Mouse (Mus musculus) layer of hippocampus, adult 9-10 months (tissue): ENCODE results near the gene Ski.
A peak's percentile ranks its signal among the peaks of the same experiment; 100 is the strongest.
"Not testable (repeated sequence)": the region's sequence is repeated elsewhere in the genome, so short reads cannot be mapped to it uniquely, and the experiment has no call there.

Experiments used
- DNase-seq: peaks from one replicate; pipeline ENCODE4 v3.0.0; 2022; ENCODE audit warnings: low spot score

The Ski gene

DNA sequence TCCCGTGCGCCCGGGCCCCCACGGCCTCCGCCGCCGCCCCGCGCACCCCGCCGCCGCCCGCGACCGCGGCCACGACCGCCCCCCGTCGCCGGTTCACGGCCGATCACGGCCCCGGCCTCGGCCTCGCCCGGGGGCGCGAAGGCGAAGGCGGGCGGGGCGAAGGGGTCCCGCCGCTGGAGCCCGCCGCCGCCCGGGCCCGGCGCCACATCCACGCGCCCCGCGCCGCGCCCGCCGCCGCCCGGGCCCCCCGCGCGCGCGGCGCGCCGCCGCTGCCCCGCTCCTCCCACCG, at the start of gene Ski:
Ski (minus strand) TSS at position 41 of the 289 bp plus-strand sequence.
- no peak for DNase-seq

DNA sequence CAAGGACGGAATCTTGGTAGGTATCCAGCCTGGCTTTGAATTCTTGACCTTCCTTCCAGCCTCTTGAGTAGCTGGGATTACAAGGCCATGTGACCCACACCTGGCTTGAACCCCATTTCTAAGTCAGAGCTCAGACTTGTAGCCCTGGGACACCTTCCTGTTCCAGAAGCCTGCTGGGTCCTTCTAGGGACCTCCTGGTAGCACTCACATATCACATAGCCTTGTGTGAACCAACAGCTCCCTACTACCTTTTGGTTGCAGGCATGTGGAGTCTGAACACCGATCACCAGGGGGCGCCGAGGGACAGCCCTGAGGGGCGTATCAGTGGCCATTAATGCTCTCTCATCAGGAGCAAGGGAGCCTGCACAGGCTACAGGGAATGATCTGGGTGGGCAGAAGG, 46.0 kb upstream of the Ski start:
- no peak for DNase-seq

DNA sequence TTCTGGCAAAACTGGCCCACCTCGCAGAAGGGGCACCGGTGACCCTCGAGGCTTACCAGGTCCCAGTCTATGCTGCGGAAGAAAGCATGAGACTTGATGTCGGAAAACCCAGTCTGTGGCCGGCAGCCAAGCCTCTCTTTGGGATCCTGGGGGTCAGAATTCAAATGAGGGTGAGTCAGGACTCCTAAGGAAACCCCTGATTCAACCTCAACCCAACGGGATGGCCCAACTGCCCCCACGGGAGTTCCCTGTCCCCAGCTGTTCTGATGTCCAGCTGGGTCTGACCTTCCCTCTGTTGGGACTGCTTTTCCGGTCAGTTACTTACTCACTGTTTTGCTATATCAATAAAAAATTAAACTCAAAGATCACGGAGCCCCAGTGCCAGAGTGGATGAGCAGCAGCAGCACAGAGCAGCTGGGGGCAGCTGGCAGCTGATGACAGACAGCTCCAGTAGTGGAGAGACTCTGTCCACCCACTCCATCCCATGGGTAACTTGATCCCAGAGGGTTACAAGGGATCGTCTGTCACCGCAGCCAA, 45.3 kb upstream of the Ski start:
- no peak for DNase-seq

DNA sequence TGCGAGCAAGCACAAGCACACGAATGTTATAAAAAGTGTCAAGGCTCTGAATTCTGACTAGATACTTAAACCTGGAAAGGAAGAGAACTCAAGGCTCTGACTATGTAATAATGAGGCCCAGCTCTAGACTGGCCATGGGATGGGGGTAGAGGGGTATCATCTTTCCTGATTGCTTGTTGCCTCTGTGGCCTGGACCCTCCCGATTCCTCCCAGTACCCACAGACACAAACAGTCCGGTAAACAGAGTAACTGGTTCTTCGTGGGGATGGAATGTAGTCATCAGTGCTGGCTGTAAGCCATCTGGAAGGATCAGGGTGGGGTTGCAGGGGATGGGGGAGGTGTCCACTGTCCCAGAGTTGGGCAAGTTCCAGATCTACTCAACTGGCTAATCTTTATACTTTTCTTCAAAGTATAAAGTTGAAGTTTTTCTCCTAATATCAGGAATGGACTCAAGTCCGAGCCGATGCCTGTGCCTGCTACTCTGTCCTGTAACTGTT, 44.7 kb upstream of the Ski start:
- no peak for DNase-seq

DNA sequence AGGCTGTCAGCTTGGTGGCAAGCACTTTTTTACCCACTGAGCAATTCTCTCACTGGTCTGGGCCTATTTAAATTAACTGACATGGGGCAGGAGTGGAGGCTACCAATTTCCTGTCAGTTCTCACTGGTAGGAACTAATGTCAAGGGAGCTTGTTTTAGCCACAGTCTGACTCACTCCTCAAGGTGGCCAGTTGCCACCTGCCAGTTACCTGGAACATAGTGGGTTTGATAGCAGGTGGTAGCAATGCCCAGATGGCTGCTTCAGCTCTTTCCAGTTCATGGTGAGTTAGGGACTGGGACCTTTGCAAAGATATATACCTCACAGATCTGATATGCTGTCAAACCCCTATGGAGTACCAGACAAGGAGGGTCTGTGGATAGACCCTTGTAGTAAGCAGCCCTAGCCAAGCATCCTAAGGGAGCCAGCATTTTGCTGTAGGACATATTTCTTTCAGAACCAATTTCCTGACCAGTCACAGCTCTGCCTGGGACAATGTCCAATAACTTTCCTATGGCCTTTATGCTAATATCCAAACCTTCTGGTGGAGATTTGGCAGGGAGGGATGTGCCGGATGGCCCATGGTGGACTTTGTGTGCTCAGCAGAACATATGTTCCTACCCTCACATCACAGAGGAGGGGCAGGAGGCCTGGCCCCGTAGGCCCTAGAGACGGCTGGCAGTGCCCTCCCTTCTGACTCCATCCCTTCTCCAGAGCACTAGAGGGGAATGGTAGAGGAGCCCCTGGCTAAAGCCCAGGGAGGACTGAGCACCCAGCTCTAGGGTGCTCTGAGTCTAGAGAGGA, 42.3 kb upstream of the Ski start:
- DNase-seq = no peak

DNA sequence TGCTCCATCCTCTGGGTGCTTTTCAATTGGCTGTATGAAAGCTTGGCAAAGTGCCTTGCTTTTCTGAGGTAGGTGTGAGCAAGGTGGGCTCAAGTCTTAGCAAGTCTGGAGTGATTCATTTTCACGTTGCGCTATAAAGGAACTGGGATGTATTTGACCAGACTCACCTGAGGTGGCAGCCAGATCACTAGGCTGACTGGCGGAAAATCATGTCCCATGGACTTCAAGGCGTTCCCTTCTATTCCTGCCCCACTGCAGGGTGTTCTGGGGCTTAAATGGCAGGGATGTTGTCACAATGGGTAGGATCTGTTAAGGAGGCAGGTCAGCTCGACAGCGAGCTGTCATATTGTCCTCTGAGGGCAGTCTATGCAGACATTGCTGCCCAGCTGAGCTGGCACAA, 29.9 kb upstream of the Ski start:
- no peak for DNase-seq

DNA sequence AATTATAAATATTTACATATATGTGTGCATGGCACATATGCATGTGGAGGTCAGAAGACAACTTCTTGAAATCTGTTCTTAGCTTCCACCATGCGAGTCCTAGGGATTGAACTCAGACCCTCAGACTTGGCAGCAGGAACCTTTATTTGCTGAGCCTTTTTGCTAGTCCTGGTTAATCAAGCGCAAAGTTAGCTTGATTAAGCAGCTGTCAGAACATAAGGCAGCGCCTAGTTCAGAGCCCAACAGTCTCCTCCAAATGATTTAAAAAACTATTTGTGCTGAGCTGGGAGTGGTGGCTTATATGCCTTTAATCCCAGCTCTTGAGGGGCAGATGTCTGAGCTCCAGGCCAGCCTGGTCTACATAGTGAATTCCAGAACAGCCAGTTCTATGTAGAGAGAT, 28.8 kb upstream of the Ski start:
- DNase-seq = no peak

DNA sequence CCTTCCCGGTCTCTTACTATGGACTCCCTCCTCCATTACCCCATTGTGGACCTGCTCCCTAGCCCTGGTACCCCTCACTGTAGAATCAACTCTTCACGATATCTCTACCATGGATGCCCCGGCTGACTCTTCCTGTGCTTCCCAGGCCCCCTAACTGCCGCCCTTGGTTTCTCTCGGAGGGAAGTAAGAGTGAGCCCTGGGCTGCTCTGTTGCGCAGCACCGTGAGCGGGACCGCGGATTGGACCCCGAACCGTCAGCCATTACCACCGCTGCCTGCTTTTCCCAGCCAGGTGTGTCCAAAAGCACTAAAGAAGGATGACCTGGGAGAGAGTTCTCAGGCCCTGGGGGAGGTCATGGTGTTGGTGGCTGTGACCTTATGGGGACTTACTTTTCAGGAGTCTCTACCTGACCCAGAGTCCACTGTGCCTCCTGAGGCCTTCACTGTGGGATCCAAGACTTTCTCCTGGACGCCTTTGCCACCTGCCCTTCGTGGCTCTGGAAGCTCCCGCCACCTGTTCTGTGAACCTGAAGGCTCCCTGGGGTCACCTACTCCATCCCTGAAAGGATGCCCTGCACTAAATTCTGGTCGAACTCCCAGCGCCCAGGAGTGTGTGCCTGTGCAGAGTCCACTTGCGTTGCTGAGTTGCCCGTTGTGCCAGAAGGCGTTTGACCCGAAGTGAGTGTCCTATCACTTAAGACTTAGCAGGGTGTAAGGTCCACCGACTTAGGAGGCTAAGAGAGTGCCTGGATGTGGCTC, 28.1 kb upstream of the Ski start:
- no peak for DNase-seq

DNA sequence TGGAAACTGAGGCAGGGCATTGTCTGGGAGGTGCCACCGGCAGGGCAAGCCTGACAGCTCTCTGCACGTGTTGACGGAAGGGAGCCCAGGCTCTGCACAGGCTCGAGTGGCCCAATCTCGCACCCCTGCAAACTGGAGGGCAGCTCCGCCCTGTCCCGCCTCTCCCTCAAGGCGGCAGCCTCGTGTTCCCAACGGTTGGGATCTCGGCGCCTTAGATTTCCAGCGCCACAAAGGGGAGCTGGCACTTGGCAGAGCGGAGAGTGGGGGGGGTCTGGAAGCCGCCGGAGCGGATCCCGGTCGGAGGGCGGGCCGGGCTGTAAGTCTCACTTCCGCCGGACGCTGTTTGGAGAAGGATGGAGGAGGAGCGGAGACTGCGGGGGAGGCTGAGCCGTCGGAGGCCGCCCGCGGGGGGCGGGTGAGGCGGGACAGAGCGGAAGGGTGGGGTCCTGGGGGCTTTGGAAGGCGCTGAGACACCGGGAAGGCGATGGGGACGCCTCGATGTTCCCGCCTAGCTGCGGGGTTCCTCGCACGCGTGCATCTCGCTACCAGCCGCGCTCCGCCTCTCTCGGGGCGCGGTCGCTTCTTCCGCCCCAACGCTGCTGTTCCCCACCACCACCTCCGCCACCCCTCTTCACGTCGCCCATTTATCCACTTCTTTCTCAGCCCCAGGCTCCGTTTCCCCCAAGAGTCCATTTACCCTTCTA, 27.4 kb upstream of the Ski start, which contains the start of gene Faap20:
Faap20 (plus strand) TSS at position 155 of the 704 bp plus-strand sequence.
- peak; percentile 54 for DNase-seq

DNA sequence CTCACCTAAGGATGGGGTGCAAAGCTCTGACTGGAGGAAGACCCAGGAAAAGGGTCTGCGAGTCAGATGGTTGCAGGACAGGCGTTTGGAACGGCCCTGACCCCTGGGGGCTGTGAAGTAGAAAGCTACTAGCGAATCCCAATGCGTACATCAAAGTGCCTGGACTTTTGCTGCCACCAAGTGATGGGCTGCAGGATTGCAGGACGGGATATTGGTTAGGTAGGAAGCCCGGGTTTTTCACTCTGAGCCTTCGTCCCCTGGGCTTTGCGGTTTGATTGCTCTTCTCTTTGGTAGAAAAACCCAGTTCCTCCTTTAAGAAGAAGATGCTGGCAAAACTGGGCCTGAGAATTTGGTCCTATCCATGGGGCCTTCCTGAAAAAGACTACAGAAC, 26.9 kb upstream of the Ski start:
- peak; percentile 98 for DNase-seq

DNA sequence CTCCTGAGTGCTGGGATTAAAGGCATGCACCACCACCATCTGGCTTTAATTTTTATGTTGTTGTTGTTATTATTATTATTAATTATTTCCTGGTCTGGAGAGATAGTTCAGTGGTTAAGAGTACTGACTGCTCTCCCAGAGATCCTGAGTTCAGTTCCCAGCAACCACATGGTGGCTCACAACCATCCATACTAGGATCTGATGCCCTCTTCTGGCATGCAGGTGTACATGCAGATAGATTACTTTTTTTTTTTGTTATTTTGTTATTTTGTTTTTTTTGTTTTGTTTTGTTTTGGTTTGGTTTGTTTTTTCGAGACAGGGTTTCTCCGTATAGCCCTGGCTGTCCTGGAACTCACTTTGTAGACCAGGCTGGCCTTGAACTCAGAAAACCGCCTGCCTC, 25.7 kb upstream of the Ski start:
- not testable (repeated sequence) for DNase-seq

DNA sequence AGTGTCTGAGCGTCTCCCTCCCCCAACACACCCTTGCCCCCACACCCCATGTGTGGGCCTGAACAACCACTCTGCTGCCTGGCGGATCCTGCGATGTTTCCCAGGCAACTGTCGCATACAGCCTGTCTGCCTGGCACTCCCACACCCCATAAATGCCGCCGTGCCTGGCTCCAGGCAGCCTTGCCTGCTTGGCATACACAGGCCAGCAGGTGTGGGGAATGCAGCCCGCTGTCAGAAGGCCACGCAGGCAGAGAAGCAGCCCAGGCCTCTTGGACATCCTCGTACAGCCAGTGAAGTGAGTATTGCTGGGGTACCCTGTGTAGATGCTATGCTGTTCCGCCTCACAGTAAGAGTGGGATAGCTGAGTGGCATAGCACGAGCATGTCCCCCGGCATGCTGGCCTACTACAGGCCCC, 24.3 kb upstream of the Ski start:
- DNase-seq = no peak

DNA sequence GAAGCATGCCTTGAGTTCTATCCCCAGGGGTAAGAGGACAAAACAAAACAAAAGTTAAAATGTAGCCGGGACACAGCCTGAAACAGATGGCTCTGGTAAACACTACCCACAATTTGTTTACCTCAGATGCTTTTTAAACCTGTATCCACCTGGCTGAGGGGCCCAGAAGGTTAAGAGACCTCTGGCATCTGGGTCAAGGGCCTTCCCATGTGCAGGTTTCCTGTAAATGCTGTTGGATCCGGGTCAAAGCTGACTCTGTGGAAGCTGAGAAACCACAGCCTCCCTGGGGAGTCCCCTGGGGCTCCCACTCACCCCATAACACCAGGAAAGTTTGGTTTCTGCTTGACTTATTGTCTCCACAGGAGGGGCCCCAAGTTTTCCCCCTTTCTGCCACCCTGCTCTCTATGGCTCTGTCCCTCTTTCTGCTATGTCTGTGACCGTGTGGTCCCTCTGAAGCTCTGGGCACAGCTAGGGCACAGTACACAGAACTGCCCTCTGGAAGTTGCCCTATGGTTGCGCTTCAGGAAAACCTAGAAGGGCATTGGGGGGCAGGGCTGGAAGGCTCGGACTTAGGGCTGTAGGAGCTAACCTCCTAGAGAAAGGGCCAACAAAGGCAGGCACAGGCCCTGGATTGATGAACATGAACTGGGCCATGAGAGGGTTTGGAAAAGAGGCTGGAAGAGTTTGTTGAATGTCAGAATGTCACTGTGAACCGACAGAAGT, 23.5 kb upstream of the Ski start:
- DNase-seq = no peak

DNA sequence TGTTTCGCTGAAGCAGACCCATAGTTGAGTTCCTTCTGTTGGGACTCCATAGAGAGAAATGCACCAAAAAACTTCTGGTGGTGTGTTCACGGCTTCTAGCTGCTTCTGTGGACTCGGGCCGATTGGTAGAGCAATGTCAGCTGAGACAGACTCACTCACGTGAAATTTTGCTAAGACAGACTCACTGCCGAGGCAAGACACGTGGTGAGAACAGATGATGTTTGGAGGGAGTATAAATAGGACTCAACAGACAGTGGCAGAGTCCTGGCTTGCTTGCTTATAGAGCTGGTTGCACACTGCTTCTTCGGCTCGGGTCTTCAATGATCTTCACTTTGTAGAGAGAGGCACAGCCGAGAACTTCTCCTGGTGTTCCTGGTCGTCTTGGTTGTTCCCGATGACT, 20.8 kb upstream of the Ski start:
- no peak for DNase-seq

DNA sequence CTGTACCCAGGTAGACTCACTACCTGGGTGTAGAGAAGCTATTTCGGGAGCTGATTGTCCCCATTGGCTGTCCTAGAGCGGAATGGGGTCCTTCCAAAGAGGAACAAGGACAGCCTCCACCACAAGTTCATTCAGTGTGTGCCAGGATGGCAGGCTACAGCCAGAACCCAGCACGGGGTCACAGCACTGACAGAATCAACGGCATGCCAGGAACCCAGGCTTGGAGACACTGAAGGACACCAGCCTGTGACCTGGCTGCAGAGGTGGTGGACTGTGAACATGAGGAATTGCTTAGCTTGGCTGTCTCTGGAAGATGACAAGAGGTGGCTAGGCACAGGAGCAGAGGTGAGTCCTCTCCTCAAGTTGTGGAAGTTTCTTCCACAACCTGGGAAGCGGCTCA, 19.9 kb upstream of the Ski start:
- no peak for DNase-seq

DNA sequence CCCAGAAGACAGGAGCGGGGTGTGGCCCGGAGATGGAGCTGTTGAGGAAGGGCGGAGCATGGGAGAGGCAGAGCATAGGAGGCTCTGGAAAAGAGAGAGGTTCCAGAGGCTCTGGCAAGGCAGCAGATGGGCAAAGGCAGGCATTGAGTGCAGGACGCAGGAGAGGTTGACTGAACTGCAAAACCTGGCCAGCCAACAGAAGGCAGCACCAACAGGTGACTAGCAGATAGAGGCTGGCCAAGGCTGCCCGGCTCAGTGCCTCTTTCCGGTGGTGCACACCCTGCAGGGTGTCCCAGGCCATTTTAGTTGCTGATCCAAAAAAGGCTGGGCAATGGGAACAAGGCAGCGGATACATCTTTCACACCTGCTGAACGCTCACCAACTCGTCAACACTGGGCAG, 19.4 kb upstream of the Ski start:
- no peak for DNase-seq

DNA sequence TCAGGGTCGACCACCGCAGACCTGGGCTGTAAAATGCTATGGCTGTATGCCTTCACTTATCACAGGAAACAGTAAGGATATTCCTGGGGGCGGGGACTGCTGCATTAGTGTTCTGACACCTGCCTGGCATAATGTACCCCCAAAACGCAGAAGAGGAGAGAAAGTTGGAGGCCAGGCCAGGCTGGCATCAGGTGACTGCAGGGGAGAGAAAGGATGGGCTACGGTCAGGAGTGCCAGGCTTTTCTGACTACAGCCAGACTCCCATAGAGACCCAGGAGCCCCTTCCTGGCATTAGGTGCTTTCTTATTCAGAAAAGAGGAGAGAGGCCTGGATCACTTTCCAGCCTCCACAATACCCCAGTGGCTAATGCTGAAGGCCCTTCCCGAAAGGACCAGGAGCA, 17.1 kb upstream of the Ski start:
- no peak for DNase-seq

DNA sequence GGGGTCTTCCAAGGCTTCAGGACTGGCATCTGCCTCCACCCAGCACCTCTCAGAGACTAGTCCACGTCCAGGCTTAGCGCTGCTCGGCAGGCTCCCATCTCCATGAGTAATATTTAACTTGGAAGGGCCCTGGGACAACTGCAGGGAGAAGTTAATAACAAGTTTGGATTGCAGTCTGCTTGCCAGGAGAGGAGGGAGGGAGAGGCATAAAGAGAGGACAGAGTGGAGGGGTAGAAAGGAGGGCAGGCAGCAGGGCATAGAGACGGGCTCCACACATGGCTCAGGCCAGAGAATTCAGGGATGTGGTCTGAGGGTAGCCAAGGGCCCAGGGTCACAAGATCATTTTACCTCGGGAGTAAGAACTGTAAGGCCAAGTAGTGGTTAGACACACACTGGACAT, 15.9 kb upstream of the Ski start:
- no peak for DNase-seq

DNA sequence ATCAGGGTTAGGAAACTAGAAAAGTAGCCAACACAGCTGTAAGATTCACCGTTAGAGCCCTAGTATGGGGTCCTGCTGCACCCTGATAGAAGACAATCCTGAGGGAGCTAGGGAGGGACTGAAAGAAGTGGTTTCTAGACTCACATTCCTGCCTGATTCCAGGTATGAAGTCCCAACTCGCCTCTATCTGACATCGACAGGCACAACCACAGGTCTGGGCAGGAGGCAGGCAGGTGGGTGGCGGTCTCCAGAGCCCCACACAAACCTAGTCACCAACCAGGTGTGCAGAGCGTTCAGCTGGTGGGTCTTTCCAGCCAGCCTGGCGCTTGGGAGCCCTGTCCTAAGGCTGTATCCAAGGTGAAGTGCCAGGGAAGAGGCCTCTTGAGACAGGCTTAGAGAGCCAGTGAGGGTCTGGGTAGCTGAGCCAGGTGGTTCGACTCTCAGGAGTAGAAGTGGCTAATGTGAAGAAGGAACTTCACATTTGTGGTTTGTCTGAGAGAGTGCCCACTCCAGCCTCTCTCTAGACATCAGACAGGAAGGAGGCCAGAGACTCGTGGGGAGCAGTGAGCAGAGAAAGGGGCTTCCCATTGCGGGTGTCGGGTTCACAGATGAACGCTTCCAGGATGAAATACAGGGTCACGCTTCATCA, 14.5 kb upstream of the Ski start:
- DNase-seq = no peak

DNA sequence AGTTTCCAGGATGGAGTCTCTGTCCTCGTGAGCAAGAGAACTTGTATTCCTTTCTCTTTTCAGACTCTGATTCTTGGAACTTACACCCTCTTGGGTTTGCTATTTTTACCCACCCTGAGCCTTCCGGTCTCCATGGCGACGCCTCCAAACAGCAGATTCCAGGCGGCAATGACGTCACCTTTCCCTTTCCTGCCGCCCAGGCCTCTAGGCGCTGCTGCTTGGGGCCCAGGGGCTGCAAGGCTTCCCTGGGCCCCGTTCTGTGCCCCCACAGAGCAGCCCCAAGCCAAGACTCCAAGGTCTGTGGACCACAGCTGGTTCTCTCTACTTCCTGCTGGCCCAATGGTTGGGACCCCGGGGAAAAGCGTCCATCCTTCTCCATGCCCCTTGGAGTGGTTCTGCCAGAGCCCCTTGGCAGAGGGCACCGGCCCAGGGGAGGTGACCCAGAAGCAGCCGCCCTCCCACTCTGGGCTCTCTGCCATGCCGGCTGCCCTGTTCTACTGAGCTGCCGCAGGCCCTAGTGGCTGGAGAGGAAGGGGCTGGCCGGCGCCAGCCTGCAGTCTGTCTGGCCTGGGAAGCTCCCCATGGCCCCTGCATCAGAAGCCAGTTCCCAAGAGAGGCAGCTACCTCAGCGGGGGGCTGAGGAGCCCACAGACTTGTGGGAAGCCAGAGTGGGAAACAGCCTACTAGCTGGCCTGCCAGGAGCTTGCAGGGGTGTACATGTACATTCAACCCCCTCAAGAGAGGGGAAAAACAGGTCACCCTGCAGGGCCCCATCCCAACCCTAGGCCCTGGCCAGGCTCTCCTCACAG, 13.1 kb upstream of the Ski start:
- peak; percentile 85 for DNase-seq
